Mouse (Mus musculus): ENCODE data around the gene Ahnak2. TPM values are rescaled to one million over a fixed set of nuclear protein-coding genes. Genes with fewer than 3 reads are reported as not detected.

Gene Ahnak2
- total and polyA plus RNA-seq, 3 experiments: 2.6 to 11.4 TPM; not detected in 1

DNA sequence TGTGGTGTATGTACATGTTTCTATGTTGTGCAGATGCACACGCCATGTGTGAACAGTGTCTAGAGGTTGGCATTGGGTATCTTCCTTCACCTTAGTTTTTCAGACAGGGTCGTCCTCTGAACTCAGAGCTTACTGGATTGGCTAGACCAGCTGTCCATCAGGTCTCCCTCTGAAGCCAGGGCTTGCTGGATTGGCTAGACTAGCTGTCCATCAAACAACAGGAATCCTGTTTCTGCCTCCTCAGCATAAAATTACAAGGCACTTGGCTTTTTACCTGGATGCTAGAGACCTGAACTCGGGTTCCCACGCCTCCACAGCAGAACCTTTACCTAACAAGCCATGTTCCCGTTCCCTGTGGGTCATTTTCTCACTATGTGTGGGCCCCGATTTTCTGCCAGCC is 33.4 kb downstream of the Ahnak2 start:
- H3K4me3 ChIP-seq (ENCODE audit: control insufficient read depth in 1 of 2, insufficient read depth in 1 of 2, low read depth in 2 of 2, low read length in 2 of 2): no peak overlapping the region
- DNase-seq (ENCODE audit: low read depth, low spot score): peak; percentile 80
- no peaks in the 10 kb centered on the region for H3K36me3 ChIP-seq (ENCODE audit: control insufficient read depth in 1 of 2, insufficient read depth in 2 of 2, low read length in 2 of 2)

DNA sequence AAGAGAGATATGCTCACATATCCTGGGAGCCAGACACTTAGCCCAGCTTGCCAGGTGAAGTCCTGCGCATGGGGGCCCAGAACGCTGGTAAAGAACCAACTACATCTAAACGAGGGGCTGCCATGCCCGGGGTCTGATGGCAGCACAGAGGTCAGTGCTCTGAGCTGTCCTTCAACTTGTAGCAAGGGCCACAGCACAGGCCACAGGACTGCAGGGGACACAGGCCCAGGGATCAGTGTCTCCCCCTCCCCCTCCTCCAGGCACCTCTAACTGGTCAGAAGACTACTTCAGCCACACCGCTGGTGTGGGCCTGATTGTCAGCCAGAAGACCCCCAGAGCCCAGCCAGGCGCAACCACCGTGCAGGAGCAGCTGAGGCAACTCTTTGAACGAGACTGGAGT is 34.3 kb downstream of the Ahnak2 start:
- Histone ChIP-seq H3K4me1 (ENCODE audit: control insufficient read depth in 1 of 2, insufficient read depth in 2 of 2, low read length in 2 of 2) (no peaks in the 10 kb centered on the region), H3K9me3 (replicated peaks; ENCODE audit: insufficient read depth, low read length) (no peaks in the 10 kb centered on the region), H3K9ac (ENCODE audit: control insufficient read depth, low read depth, low read length, poor library complexity, severe bottlenecking) (no peak overlapping the region), H3K36me3 (ENCODE audit: control insufficient read depth in 1 of 2, insufficient read depth in 2 of 2, low read length in 2 of 2) (no peaks in the 10 kb centered on the region), H3K27ac (ENCODE audit: control insufficient read depth, low read depth, low read length) (no peak overlapping the region), H3K4me3 (ENCODE audit: control insufficient read depth in 1 of 2, insufficient read depth in 1 of 2, low read depth in 2 of 2, low read length in 2 of 2) (no peak overlapping the region), H3K79me2 (ENCODE audit: control insufficient read depth, insufficient read depth, low read length, poor library complexity) (no peaks in the 10 kb centered on the region), H3K27me3 (ENCODE audit: control insufficient read depth in 1 of 2, insufficient read depth in 2 of 2, low read length in 2 of 2) (no peaks in the 10 kb centered on the region)
- TF ChIP-seq MYC (IDR thresholded peaks at IDR 0.05; ENCODE audit: low read depth, low read length): no peak
- TF ChIP-seq POLR2AphosphoS5 (IDR thresholded peaks at IDR 0.05; ENCODE audit: borderline replicate concordance, low read depth, low read length): no peak
- no peak for TF ChIP-seq USF1 (IDR thresholded peaks at IDR 0.05; ENCODE audit: low read depth, low read length)
- TF ChIP-seq CHD2 (IDR thresholded peaks at IDR 0.05; ENCODE audit: low read length): no peak
- TF ChIP-seq USF2 (IDR thresholded peaks at IDR 0.05; ENCODE audit: borderline replicate concordance in 1 of 2, insufficient read depth in 1 of 2, low read depth in 1 of 2, low read length in 2 of 2): no peak
- TF ChIP-seq CHD1 (IDR thresholded peaks at IDR 0.05; ENCODE audit: low read depth, low read length): no peak
- TF ChIP-seq SMC3 (IDR thresholded peaks at IDR 0.05; ENCODE audit: low read depth, low read length): no peak
- DNase-seq (ENCODE audit: low read depth, low spot score): no peak

More for the DNA sequence above, 33.4 kb downstream of the Ahnak2 start:
- H3K27me3 ChIP-seq (ENCODE audit: control insufficient read depth in 1 of 2, insufficient read depth in 2 of 2, low read length in 2 of 2): no peaks in the 10 kb centered on the region
- no peaks in the 10 kb centered on the region for H3K79me2 ChIP-seq (ENCODE audit: control insufficient read depth, insufficient read depth, low read length, poor library complexity)
- no peaks in the 10 kb centered on the region for H3K4me1 ChIP-seq (ENCODE audit: control insufficient read depth in 1 of 2, insufficient read depth in 2 of 2, low read length in 2 of 2)
- TF ChIP-seq MAX (IDR thresholded peaks at IDR 0.05; ENCODE audit: low read length): no peak
- TF ChIP-seq MAFK (IDR thresholded peaks at IDR 0.05; ENCODE audit: borderline replicate concordance, low read depth, low read length): peak; percentile 65; the same call in 1 of the 2 replicates
- TF ChIP-seq SMC3 (IDR thresholded peaks at IDR 0.05; ENCODE audit: low read depth, low read length): no peak
- TF ChIP-seq BHLHE40 (IDR thresholded peaks at IDR 0.05; ENCODE audit: borderline replicate concordance, low read depth, low read length): no peak
- no peaks in the 10 kb centered on the region for H3K9me3 ChIP-seq (replicated peaks; ENCODE audit: insufficient read depth, low read length)
- H3K9ac ChIP-seq (ENCODE audit: control insufficient read depth, low read depth, low read length, poor library complexity, severe bottlenecking): no peak overlapping the region
- no peak overlapping the region for H3K27ac ChIP-seq (ENCODE audit: control insufficient read depth, low read depth, low read length)

DNA sequence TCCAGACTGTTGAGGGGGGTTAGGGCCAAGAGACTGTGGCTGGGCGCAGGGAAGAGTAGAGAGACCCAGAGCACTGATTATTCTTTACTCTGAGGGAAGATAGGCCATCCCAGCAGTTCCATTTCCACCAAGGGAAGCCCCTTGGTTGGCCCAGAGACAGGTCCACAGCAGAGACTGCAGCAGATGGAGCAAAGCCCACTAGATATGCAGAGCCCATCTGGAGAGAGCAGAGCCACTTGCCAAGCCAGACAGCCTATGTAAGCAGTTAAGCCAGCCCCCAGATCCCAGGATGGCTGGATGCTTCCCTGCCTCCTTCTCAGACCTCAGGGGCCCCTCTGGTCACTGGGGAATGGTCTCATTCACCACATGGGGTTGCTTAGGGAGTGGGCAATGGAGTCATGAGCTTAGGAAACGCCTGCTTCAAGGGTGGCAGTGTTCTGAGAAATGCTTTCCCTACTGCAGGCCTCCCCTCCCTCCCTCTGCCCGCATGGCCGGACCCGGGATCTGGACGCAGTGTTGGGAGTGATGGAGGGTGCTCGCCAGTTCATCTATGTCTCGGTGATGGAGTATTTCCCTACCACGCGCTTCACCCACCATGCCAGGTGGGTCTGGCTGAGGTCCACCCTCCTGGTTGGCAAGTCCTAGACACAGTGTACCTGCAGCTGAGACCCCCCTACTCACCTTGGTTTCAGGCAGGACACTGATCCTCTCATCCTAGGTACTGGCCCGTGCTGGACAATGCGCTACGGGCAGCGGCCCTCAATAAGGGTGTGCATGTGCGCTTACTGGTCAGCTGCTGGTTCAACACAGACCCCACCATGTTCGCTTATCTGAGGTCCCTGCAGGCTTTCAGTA is 35.2 kb downstream of the Ahnak2 start:
- Histone ChIP-seq H3K79me2 (ENCODE audit: control insufficient read depth, insufficient read depth, low read length, poor library complexity) (no peaks in the 10 kb centered on the region), H3K4me3 (ENCODE audit: control insufficient read depth in 1 of 2, insufficient read depth in 1 of 2, low read depth in 2 of 2, low read length in 2 of 2) (no peak overlapping the region), H3K4me1 (ENCODE audit: control insufficient read depth in 1 of 2, insufficient read depth in 2 of 2, low read length in 2 of 2) (0 out of 4 replicates have a peak, but pooled peaks cover 0 to under 1% of the 10 kb centered on the region in 2 experiments), H3K9ac (ENCODE audit: control insufficient read depth, low read depth, low read length, poor library complexity, severe bottlenecking) (no peak overlapping the region), H3K36me3 (ENCODE audit: control insufficient read depth in 1 of 2, insufficient read depth in 2 of 2, low read length in 2 of 2) (no peaks in the 10 kb centered on the region), H3K9me3 (replicated peaks; ENCODE audit: insufficient read depth, low read length) (no peaks in the 10 kb centered on the region), H3K27ac (ENCODE audit: control insufficient read depth, low read depth, low read length) (no peak overlapping the region), H3K27me3 (ENCODE audit: control insufficient read depth in 1 of 2, insufficient read depth in 2 of 2, low read length in 2 of 2) (no peaks in the 10 kb centered on the region)
- DNase-seq (ENCODE audit: low read depth, low spot score): no peak
- TF ChIP-seq NELFE (IDR thresholded peaks at IDR 0.05; ENCODE audit: low read depth, low read length) (no peak), MAZ (IDR thresholded peaks at IDR 0.05; ENCODE audit: low read depth, low read length) (no peak), JUND (IDR thresholded peaks at IDR 0.05; ENCODE audit: low read depth, low read length) (no peak), GABPA (IDR thresholded peaks at IDR 0.05; ENCODE audit: low read depth, low read length) (no peak), ETS1 (IDR thresholded peaks at IDR 0.05; ENCODE audit: low read depth, low read length) (no peak), CHD2 (IDR thresholded peaks at IDR 0.05; ENCODE audit: low read length) (no peak), E2F4 (IDR thresholded peaks at IDR 0.05; ENCODE audit: borderline replicate concordance, low read depth, low read length) (no peak), ZMIZ1 (IDR thresholded peaks at IDR 0.05; ENCODE audit: low read depth, low read length) (no peak), RAD21 (IDR thresholded peaks at IDR 0.05; ENCODE audit: low read depth, low read length) (no peak), CHD1 (IDR thresholded peaks at IDR 0.05; ENCODE audit: low read depth, low read length) (no peak), ELF1 (IDR thresholded peaks at IDR 0.05; ENCODE audit: low read depth, low read length) (no peak), EP300 (IDR thresholded peaks at IDR 0.05; ENCODE audit: low read depth in 1 of 2, low read length in 2 of 2) (no peak)

All from MEL (cell line).